Mouse (Mus musculus): ENCODE results near the gene Hist2h2aa2. TPM values are rescaled to one million over a fixed set of nuclear protein-coding genes. Genes with fewer than 3 reads are reported as not detected.
"Not testable (repeated sequence)": the region's sequence is repeated elsewhere in the genome, so short reads cannot be mapped to it uniquely, and the experiment has no call there.

Hist2h2aa2 gene
- polyA plus RNA-seq, 1 experiment from 2014 or later = 66.0 TPM

GRCm38 (mm10) chr3:96219191-96219641 is 20.9 kb downstream of the Hist2h2aa2 start:
- H3K4me1 ChIP-seq (replicated peaks) = peaks cover 34% of the 10 kb centered on the region
- H3K9ac ChIP-seq (replicated peaks) = peak overlapping the region; percentile 63
- no peaks in the 10 kb centered on the region for H3K27me3 ChIP-seq
- H3K4me3 ChIP-seq (replicated peaks) = peak overlapping the region; percentile 59
- under 1% methylated on average over 12 of the region's 12 CpGs for WGBS
- peak overlapping the region; percentile 99 for H3K27ac ChIP-seq
- H3K36me3 ChIP-seq = no peaks in the 10 kb centered on the region
- peak; percentile 9; the same call in 1 of the 2 replicates for ATAC-seq (ENCODE audit: insufficient number of reproducible peaks, insufficient read depth, low FRiP score, low TSS enrichment, low read depth)
- peak overlapping the region; percentile 80 for H3K4me2 ChIP-seq
- no peaks in the 10 kb centered on the region for H3K9me3 ChIP-seq

- no peak for ATAC-seq (ENCODE audit: insufficient number of reproducible peaks, insufficient read depth, low FRiP score, low TSS enrichment, low read depth)
- Histone ChIP-seq H3K4me2 (no peak overlapping the region), H3K9ac (replicated peaks) (no peak overlapping the region), H3K36me3 (no peaks in the 10 kb centered on the region), H3K9me3 (no peaks in the 10 kb centered on the region), H3K4me3 (replicated peaks) (no peak overlapping the region), H3K27ac (no peak overlapping the region), H3K27me3 (no peaks in the 10 kb centered on the region), H3K4me1 (replicated peaks) (no peaks in the 10 kb centered on the region)
- WGBS = 26% methylated on average over 15 of the region's 15 CpGs
These were observed 30.8 kb downstream of the Hist2h2aa2 start for GRCm38 (mm10) chr3:96209242-96209641.

GRCm38 (mm10) chr3:96207819-96208218 is 32.3 kb downstream of the Hist2h2aa2 start:
- Histone ChIP-seq H3K27me3 (no peaks in the 10 kb centered on the region), H3K4me3 (replicated peaks) (no peak overlapping the region), H3K36me3 (no peaks in the 10 kb centered on the region), H3K9ac (replicated peaks) (no peak overlapping the region), H3K4me1 (replicated peaks) (no peaks in the 10 kb centered on the region), H3K4me2 (no peak overlapping the region), H3K9me3 (no peaks in the 10 kb centered on the region), H3K27ac (no peak overlapping the region)
- WGBS = 89% methylated on average over 3 of the region's 3 CpGs
- ATAC-seq (ENCODE audit: insufficient number of reproducible peaks, insufficient read depth, low FRiP score, low TSS enrichment, low read depth) = no peak

- no peak for ATAC-seq (ENCODE audit: insufficient number of reproducible peaks, insufficient read depth, low FRiP score, low TSS enrichment, low read depth)
- Histone ChIP-seq H3K9ac (replicated peaks) (no peak overlapping the region), H3K4me2 (no peak overlapping the region), H3K9me3 (no peaks in the 10 kb centered on the region), H3K36me3 (peaks cover 4% of the 10 kb centered on the region; the same call in 1 of the 2 replicates), H3K27ac (no peak overlapping the region), H3K27me3 (no peaks in the 10 kb centered on the region), H3K4me3 (replicated peaks) (no peak overlapping the region), H3K4me1 (replicated peaks) (peaks cover 11% of the 10 kb centered on the region)
- 38% methylated on average over 2 of the region's 2 CpGs for WGBS
These were observed 40.3 kb downstream of the Hist2h2aa2 start for GRCm38 (mm10) chr3:96199731-96200130.

GRCm38 (mm10) chr3:96198601-96199251 is 41.4 kb downstream of the Hist2h2aa2 start:
- Histone ChIP-seq H3K4me1 (replicated peaks) (peaks cover 11% of the 10 kb centered on the region), H3K4me2 (peak overlapping the region; percentile 91; the same call in 1 of the 2 replicates)
- H3K9ac ChIP-seq (replicated peaks); H3K36me3 ChIP-seq; ATAC-seq (ENCODE audit: insufficient number of reproducible peaks, insufficient read depth, low FRiP score, low TSS enrichment, low read depth); H3K9me3 ChIP-seq; H3K27ac ChIP-seq; H3K27me3 ChIP-seq; H3K4me3 ChIP-seq (replicated peaks): not testable (repeated sequence)
- WGBS = 24% methylated on average over 8 of the region's 8 CpGs

- peaks cover 11% of the 10 kb centered on the region for H3K4me1 ChIP-seq (replicated peaks)
- no peaks in the 10 kb centered on the region for H3K9me3 ChIP-seq
- 0 out of 2 replicates have a peak overlapping the region, but pooled peaks have one; percentile 35 for H3K27ac ChIP-seq
- peak overlapping the region; percentile 91 for H3K4me2 ChIP-seq
- WGBS = 5% methylated on average over 6 of the region's 6 CpGs
- H3K36me3 ChIP-seq = peaks cover 4% of the 10 kb centered on the region; the same call in 1 of the 2 replicates
- ATAC-seq (ENCODE audit: insufficient number of reproducible peaks, insufficient read depth, low FRiP score, low TSS enrichment, low read depth) = peak; percentile 21; the same call in 1 of the 2 replicates
- 0 out of 2 replicates have a peak, but pooled peaks cover 3% of the 10 kb centered on the region for H3K27me3 ChIP-seq
- peak overlapping the region; percentile 66 for H3K4me3 ChIP-seq (replicated peaks)
- H3K9ac ChIP-seq (replicated peaks) = peak overlapping the region; percentile 40
These were observed 41.9 kb downstream of the Hist2h2aa2 start for GRCm38 (mm10) chr3:96198181-96198580.

- Histone ChIP-seq H3K27ac (peak overlapping the region; percentile 98), H3K36me3 (peaks cover 4% of the 10 kb centered on the region; the same call in 1 of the 2 replicates), H3K27me3 (0 out of 2 replicates have a peak, but pooled peaks cover 3% of the 10 kb centered on the region), H3K4me1 (replicated peaks) (peaks cover 11% of the 10 kb centered on the region), H3K4me3 (replicated peaks) (peak overlapping the region; percentile 66), H3K9ac (replicated peaks) (peak overlapping the region; percentile 87), H3K9me3 (no peaks in the 10 kb centered on the region), H3K4me2 (peak overlapping the region; percentile 91)
- ATAC-seq (ENCODE audit: insufficient number of reproducible peaks, insufficient read depth, low FRiP score, low TSS enrichment, low read depth) = peak; percentile 91
- WGBS = under 1% methylated on average over 50 of the region's 50 CpGs
These were observed 42.8 kb downstream of the Hist2h2aa2 start for GRCm38 (mm10) chr3:96197129-96197749.

GRCm38 (mm10) chr3:96196437-96197128 is 43.5 kb downstream of the Hist2h2aa2 start:
- Histone ChIP-seq H3K4me2 (peak overlapping the region; percentile 91), H3K36me3 (peaks cover 4% of the 10 kb centered on the region; the same call in 1 of the 2 replicates), H3K9me3 (no peaks in the 10 kb centered on the region), H3K27me3 (0 out of 2 replicates have a peak, but pooled peaks cover 3% of the 10 kb centered on the region), H3K4me3 (replicated peaks) (peak overlapping the region; percentile 66), H3K27ac (peak overlapping the region; percentile 98), H3K9ac (replicated peaks) (peak overlapping the region; percentile 87), H3K4me1 (replicated peaks) (peaks cover 11% of the 10 kb centered on the region)
- ATAC-seq (ENCODE audit: insufficient number of reproducible peaks, insufficient read depth, low FRiP score, low TSS enrichment, low read depth) = no peak; the same call in 1 of the 2 replicates
- 17% methylated on average over 27 of the region's 27 CpGs for WGBS

- H3K4me3 ChIP-seq (replicated peaks) = no peak overlapping the region; the same call in 1 of the 2 replicates
- peaks cover 11% of the 10 kb centered on the region for H3K4me1 ChIP-seq (replicated peaks)
- peak overlapping the region; percentile 91 for H3K4me2 ChIP-seq
- H3K9ac ChIP-seq (replicated peaks) = no peak overlapping the region
- no peaks in the 10 kb centered on the region for H3K9me3 ChIP-seq
- no peak overlapping the region for H3K27ac ChIP-seq
- no peak for ATAC-seq (ENCODE audit: insufficient number of reproducible peaks, insufficient read depth, low FRiP score, low TSS enrichment, low read depth)
- WGBS = 91% methylated on average over 11 of the region's 11 CpGs
- H3K36me3 ChIP-seq = peaks cover 4% of the 10 kb centered on the region; the same call in 1 of the 2 replicates
- H3K27me3 ChIP-seq = 0 out of 2 replicates have a peak, but pooled peaks cover 3% of the 10 kb centered on the region
These were observed 44.3 kb downstream of the Hist2h2aa2 start for GRCm38 (mm10) chr3:96195616-96196313.

GRCm38 (mm10) chr3:96194966-96195365 is 45.1 kb downstream of the Hist2h2aa2 start:
- no peak for ATAC-seq (ENCODE audit: insufficient number of reproducible peaks, insufficient read depth, low FRiP score, low TSS enrichment, low read depth)
- no peak overlapping the region for H3K4me2 ChIP-seq
- 86% methylated on average over 10 of the region's 10 CpGs for WGBS

More at GRCm38 (mm10) chr3:96194966-96195365, 45.1 kb downstream of the Hist2h2aa2 start:
- H3K27me3 ChIP-seq = 0 out of 2 replicates have a peak, but pooled peaks cover 3% of the 10 kb centered on the region
- no peak overlapping the region for H3K27ac ChIP-seq
- H3K36me3 ChIP-seq = peaks cover 7% of the 10 kb centered on the region; the same call in 1 of the 2 replicates
- H3K4me1 ChIP-seq (replicated peaks) = peaks cover 11% of the 10 kb centered on the region
- no peak overlapping the region for H3K4me3 ChIP-seq (replicated peaks)
- no peak overlapping the region for H3K9ac ChIP-seq (replicated peaks)
- H3K9me3 ChIP-seq = no peaks in the 10 kb centered on the region
